Mouse (Mus musculus): ENCODE data around the gene Rpl5.

DNA sequence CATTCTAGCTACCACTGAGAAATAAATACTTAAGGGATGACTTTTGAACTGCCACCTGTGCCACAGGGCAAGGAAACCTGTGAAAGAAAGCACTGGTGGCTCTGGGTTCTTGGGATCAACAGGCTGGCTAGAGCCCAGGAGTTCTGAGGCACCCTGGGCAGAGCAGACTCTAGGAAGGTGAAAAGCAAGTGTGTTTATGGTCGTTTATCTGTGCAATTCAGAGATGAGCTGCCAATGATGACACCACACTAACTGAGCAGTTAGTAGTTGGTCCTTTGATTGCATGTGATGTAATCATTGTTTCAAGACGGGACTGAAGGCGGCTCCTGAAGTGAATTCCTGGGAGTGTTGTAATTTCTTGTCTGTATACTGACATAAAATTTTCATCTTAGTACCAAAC lies 4.0 kb downstream of the Rpl5 start:
- TF ChIP-seq CTCF (IDR thresholded peaks at IDR 0.05; ENCODE audit: control insufficient read depth, insufficient read depth, insufficient read length) (no peak), USF1 (IDR thresholded peaks at IDR 0.05; ENCODE audit: low read depth) (no peak), CEBPB (IDR thresholded peaks at IDR 0.05; ENCODE audit: low read depth) (no peak), FOSL1 (IDR thresholded peaks at IDR 0.05; ENCODE audit: insufficient read depth, low read length, poor library complexity, severe bottlenecking) (no peak), MYOG (IDR thresholded peaks at IDR 0.05; ENCODE audit: control insufficient read depth, extremely low read depth, insufficient read length) (no peak), MAX (IDR thresholded peaks at IDR 0.05) (no peak), MYOD1 (IDR thresholded peaks at IDR 0.05; ENCODE audit: control insufficient read depth, insufficient read length, low read depth) (no peak)
